Mouse (Mus musculus) C2C12 (cell line): ENCODE measurements at regions not wholly inside any gene's neighbourhood (a gene's known extent, or its start where the extent isn't known, plus 50 kb on each side); places are given as distances from the start of the nearest gene placed in this dataset.

Experiments used
- H3K27me3 ChIP-seq: one replicate; pipeline ENCODE4 v1.6.1; 2011; ENCODE audit not compliant: control insufficient read depth, insufficient read depth, insufficient read length
- H3K36me3 ChIP-seq: one replicate; pipeline ENCODE4 v1.6.1; 2011; ENCODE audit not compliant: control insufficient read depth, insufficient read depth
- H3K4me3 ChIP-seq: one replicate; pipeline ENCODE4 v1.5.1; 2011; ENCODE audit warnings: mild to moderate bottlenecking, control low read depth; ENCODE audit not compliant: poor library complexity, insufficient read depth, severe bottlenecking
- H3K79me2 ChIP-seq: one replicate; pipeline ENCODE4 v1.6.1; 2011; ENCODE audit not compliant: control insufficient read depth, insufficient read depth
- H3K79me3 ChIP-seq: one replicate; pipeline ENCODE4 v1.6.1; 2011; ENCODE audit warnings: low read depth, control low read depth
- H3ac ChIP-seq: one replicate; pipeline ENCODE3; 2011; ENCODE audit warnings: low read depth; ENCODE audit not compliant: control insufficient read depth, insufficient read length
- CEBPB ChIP-seq: IDR thresholded peaks from one replicate; pipeline ENCODE4 v1.6.1; 2011; ENCODE audit warnings: low read depth, mild to moderate bottlenecking, control low read depth, moderate library complexity
- CTCF ChIP-seq: IDR thresholded peaks from one replicate; pipeline ENCODE4 v1.5.1; 2011; ENCODE audit not compliant: control insufficient read depth, insufficient read depth, insufficient read length
- FOSL1 ChIP-seq: IDR thresholded peaks from one replicate; pipeline ENCODE4 v1.8.0; 2011; ENCODE audit warnings: mild to moderate bottlenecking, low read length; ENCODE audit not compliant: poor library complexity, insufficient read depth, severe bottlenecking
- MAX ChIP-seq: IDR thresholded peaks from one replicate; pipeline ENCODE4 v1.6.1; 2011; ENCODE audit warnings: mild to moderate bottlenecking, control low read depth
- MYOD1 ChIP-seq: IDR thresholded peaks from one replicate; pipeline ENCODE4 v1.6.1; 2011; ENCODE audit warnings: low read depth; ENCODE audit not compliant: control insufficient read depth, insufficient read length
- MYOG ChIP-seq: IDR thresholded peaks from one replicate; pipeline ENCODE4 v1.6.1; 2011; ENCODE audit not compliant: control insufficient read depth, insufficient read length; ENCODE audit errors: extremely low read depth
- USF1 ChIP-seq: IDR thresholded peaks from one replicate; pipeline ENCODE4 v1.6.1; 2011; ENCODE audit warnings: low read depth, mild to moderate bottlenecking, control low read depth, moderate library complexity

- Histone ChIP-seq H3K27me3 (no peaks in the 10 kb centered on the region), H3K79me3 (no peaks in the 10 kb centered on the region), H3ac (no peak overlapping the region), H3K79me2 (no peaks in the 10 kb centered on the region), H3K4me3 (no peak overlapping the region), H3K36me3 (no peaks in the 10 kb centered on the region)
- TF ChIP-seq MAX, result no peak
- TF ChIP-seq CEBPB, result no peak
- TF ChIP-seq MYOD1, result no peak
- no peak for TF ChIP-seq CTCF
- TF ChIP-seq MYOG, result no peak
- no peak for TF ChIP-seq USF1
- TF ChIP-seq FOSL1, result no peak
These were observed 59.2 kb upstream of the Nectin1 start for GRCm38 (mm10) chr9:43684596-43684995.

- Histone ChIP-seq H3ac (no peak overlapping the region), H3K27me3 (no peaks in the 10 kb centered on the region), H3K79me3 (no peaks in the 10 kb centered on the region), H3K36me3 (no peaks in the 10 kb centered on the region), H3K79me2 (no peaks in the 10 kb centered on the region), H3K4me3 (no peak overlapping the region)
- TF ChIP-seq MYOG, result no peak
- no peak for TF ChIP-seq USF1
- no peak for TF ChIP-seq MAX
- TF ChIP-seq FOSL1, result no peak
These were observed 51.8 kb upstream of the Nectin1 start for GRCm38 (mm10) chr9:43692015-43692414.

- H3K79me3 ChIP-seq, result no peaks in the 10 kb centered on the region
- H3K79me2 ChIP-seq, result no peaks in the 10 kb centered on the region
- no peaks in the 10 kb centered on the region for H3K36me3 ChIP-seq
- no peaks in the 10 kb centered on the region for H3K27me3 ChIP-seq
- H3K4me3 ChIP-seq, result no peak overlapping the region
- H3ac ChIP-seq, result no peak overlapping the region
- no peak for TF ChIP-seq CEBPB
- no peak for TF ChIP-seq MYOG
- no peak for TF ChIP-seq CTCF
- TF ChIP-seq MAX, result no peak
- no peak for TF ChIP-seq FOSL1
- TF ChIP-seq USF1, result no peak
- TF ChIP-seq MYOD1, result no peak
These were observed 51.2 kb upstream of the Nectin1 start for GRCm38 (mm10) chr9:43692538-43692937.
